Mouse (Mus musculus) erythroid progenitor cell, adult 5-6 weeks (primary cell): ENCODE measurements around the gene Slc17a7. TPM values are rescaled to one million over a fixed set of nuclear protein-coding genes. Genes with fewer than 3 reads are reported as not detected.

Experiments used
- total RNA-seq, 2 experiments: library from RNA; stranded (forward) in 1 of 2; stranded (reverse) in 1 of 2; fragments of 150-400 nt in 1 of 2; fragments of 186-747, 209-891 nt in 1 of 2; gene quantifications; 2 replicates each; pipeline versions ENCODE4 v1.2.3 to v1.2.4; 2015 to 2017; ENCODE audit warnings: low replicate concordance in 2 of 2

Slc17a7 gene
- total RNA-seq, 2 experiments from 2014 or later = not detected

Other genes starting within 250 kb of the Slc17a7 start
Only the 30 nearest of the 34 such genes appear.
- not detected in 2 replicates for gene Tsks, start 220.7 kb upstream of the Slc17a7 start, total RNA-seq (2015; ENCODE audit: low replicate concordance)
- not detected in 2 replicates for gene Tsks, start 220.7 kb upstream of the Slc17a7 start, total RNA-seq (2017; ENCODE audit: low replicate concordance)
- 1.1 TPM in 1 of 2 replicates, not detected in the other for gene Cpt1c, start 189.1 kb upstream of the Slc17a7 start, total RNA-seq (2015; ENCODE audit: low replicate concordance)
- 1.7 TPM in 1 of 2 replicates, not detected in the other for gene Cpt1c, start 189.1 kb upstream of the Slc17a7 start, total RNA-seq (2017; ENCODE audit: low replicate concordance)
- 17.3 and 28.9 TPM in 2 replicates for gene Prmt1, start 177.4 kb upstream of the Slc17a7 start, total RNA-seq (2015; ENCODE audit: low replicate concordance)
- 2.3 and 25.4 TPM in 2 replicates for gene Prmt1, start 177.4 kb upstream of the Slc17a7 start, total RNA-seq (2017; ENCODE audit: low replicate concordance)
- gene Irf3, start 166.3 kb upstream of the Slc17a7 start, total RNA-seq (2015; ENCODE audit: low replicate concordance) = 50.7 and 80.7 TPM in 2 replicates
- gene Irf3, start 166.3 kb upstream of the Slc17a7 start, total RNA-seq (2017; ENCODE audit: low replicate concordance) = 44.2 and 62.0 TPM in 2 replicates
- gene Bcl2l12, start 165.2 kb upstream of the Slc17a7 start, total RNA-seq (2015; ENCODE audit: low replicate concordance) = 6.3 and 10.1 TPM in 2 replicates
- gene Bcl2l12, start 165.2 kb upstream of the Slc17a7 start, total RNA-seq (2017; ENCODE audit: low replicate concordance) = 3.6 and 8.7 TPM in 2 replicates
- gene Scaf1, start 147.6 kb upstream of the Slc17a7 start, total RNA-seq (2015; ENCODE audit: low replicate concordance) = 20.9 and 30.2 TPM in 2 replicates
- 15.8 and 31.6 TPM in 2 replicates for gene Scaf1, start 147.6 kb upstream of the Slc17a7 start, total RNA-seq (2017; ENCODE audit: low replicate concordance)
- 15.9 and 24.1 TPM in 2 replicates for gene Rras, start 146.0 kb upstream of the Slc17a7 start, total RNA-seq (2015; ENCODE audit: low replicate concordance)
- 0.90 TPM in 1 of 2 replicates, not detected in the other for gene Rras, start 146.0 kb upstream of the Slc17a7 start, total RNA-seq (2017; ENCODE audit: low replicate concordance)
- gene Prr12, start 111.1 kb upstream of the Slc17a7 start, total RNA-seq (2015; ENCODE audit: low replicate concordance) = 3.6 and 6.7 TPM in 2 replicates
- gene Prr12, start 111.1 kb upstream of the Slc17a7 start, total RNA-seq (2017; ENCODE audit: low replicate concordance) = 0.13 and 0.23 TPM in 2 replicates
- gene Nosip, start 101.5 kb upstream of the Slc17a7 start, total RNA-seq (2015; ENCODE audit: low replicate concordance) = 24.5 and 30.6 TPM in 2 replicates
- 32.7 and 54.0 TPM in 2 replicates for gene Nosip, start 101.5 kb upstream of the Slc17a7 start, total RNA-seq (2017; ENCODE audit: low replicate concordance)
- gene Prrg2, start 101.3 kb upstream of the Slc17a7 start, total RNA-seq (2015; ENCODE audit: low replicate concordance) = 2.9 and 8.8 TPM in 2 replicates
- 0.91 and 6.8 TPM in 2 replicates for gene Prrg2, start 101.3 kb upstream of the Slc17a7 start, total RNA-seq (2017; ENCODE audit: low replicate concordance)
- gene Rcn3, start 71.7 kb upstream of the Slc17a7 start, total RNA-seq (2015; ENCODE audit: low replicate concordance) = 1.1 and 8.8 TPM in 2 replicates
- 1.9 and 4.0 TPM in 2 replicates for gene Rcn3, start 71.7 kb upstream of the Slc17a7 start, total RNA-seq (2017; ENCODE audit: low replicate concordance)
- 10.5 TPM in 2 replicates for gene Fcgrt, start 60.1 kb upstream of the Slc17a7 start, total RNA-seq (2015; ENCODE audit: low replicate concordance)
- 8.3 and 9.7 TPM in 2 replicates for gene Fcgrt, start 60.1 kb upstream of the Slc17a7 start, total RNA-seq (2017; ENCODE audit: low replicate concordance)
- 694 and 736 TPM in 2 replicates for gene Rps11, start 39.5 kb upstream of the Slc17a7 start, total RNA-seq (2015; ENCODE audit: low replicate concordance)
- 189 and 313 TPM in 2 replicates for gene Rps11, start 39.5 kb upstream of the Slc17a7 start, total RNA-seq (2017; ENCODE audit: low replicate concordance)
- gene Rpl13a, start 35.2 kb upstream of the Slc17a7 start, total RNA-seq (2015; ENCODE audit: low replicate concordance) = 918 and 1,040 TPM in 2 replicates
- gene Rpl13a, start 35.2 kb upstream of the Slc17a7 start, total RNA-seq (2017; ENCODE audit: low replicate concordance) = 765 and 800 TPM in 2 replicates
- gene Gm45713, start 27.7 kb upstream of the Slc17a7 start, total RNA-seq (2015; ENCODE audit: low replicate concordance) = not detected in 2 replicates
- gene Gm45713, start 27.7 kb upstream of the Slc17a7 start, total RNA-seq (2017; ENCODE audit: low replicate concordance) = 0.98 and 2.3 TPM in 2 replicates
- gene Flt3l, start 27.5 kb upstream of the Slc17a7 start, total RNA-seq (2015; ENCODE audit: low replicate concordance) = 3.6 and 17.2 TPM in 2 replicates
- gene Flt3l, start 27.5 kb upstream of the Slc17a7 start, total RNA-seq (2017; ENCODE audit: low replicate concordance) = 0.23 and 4.5 TPM in 2 replicates
- gene Pih1d1, start 9.6 kb upstream of the Slc17a7 start, total RNA-seq (2015; ENCODE audit: low replicate concordance) = 58.7 and 96.4 TPM in 2 replicates
- 6.8 and 8.7 TPM in 2 replicates for gene Pih1d1, start 9.6 kb upstream of the Slc17a7 start, total RNA-seq (2017; ENCODE audit: low replicate concordance)
- gene Aldh16a1, start 9.4 kb upstream of the Slc17a7 start, total RNA-seq (2015; ENCODE audit: low replicate concordance) = 24.5 and 29.3 TPM in 2 replicates
- 12.4 and 14.1 TPM in 2 replicates for gene Aldh16a1, start 9.4 kb upstream of the Slc17a7 start, total RNA-seq (2017; ENCODE audit: low replicate concordance)
- not detected in 2 replicates for gene Gfy, start 15.6 kb downstream of the Slc17a7 start, total RNA-seq (2015; ENCODE audit: low replicate concordance)
- not detected in 2 replicates for gene Gfy, start 15.6 kb downstream of the Slc17a7 start, total RNA-seq (2017; ENCODE audit: low replicate concordance)
- not detected in 2 replicates for gene Pth2, start 17.0 kb downstream of the Slc17a7 start, total RNA-seq (2015; ENCODE audit: low replicate concordance)
- not detected in 2 replicates for gene Pth2, start 17.0 kb downstream of the Slc17a7 start, total RNA-seq (2017; ENCODE audit: low replicate concordance)
- not detected in 2 replicates for gene Ccdc155, start 40.9 kb downstream of the Slc17a7 start, total RNA-seq (2015; ENCODE audit: low replicate concordance)
- gene Ccdc155, start 40.9 kb downstream of the Slc17a7 start, total RNA-seq (2017; ENCODE audit: low replicate concordance) = not detected in 2 replicates
- 6.3 and 8.6 TPM in 2 replicates for gene Dkkl1, start 48.2 kb downstream of the Slc17a7 start, total RNA-seq (2015; ENCODE audit: low replicate concordance)
- gene Dkkl1, start 48.2 kb downstream of the Slc17a7 start, total RNA-seq (2017; ENCODE audit: low replicate concordance) = 0.77 TPM in 1 of 2 replicates, not detected in the other
- not detected in 2 replicates for gene Tead2, start 51.8 kb downstream of the Slc17a7 start, total RNA-seq (2015; ENCODE audit: low replicate concordance)
- gene Tead2, start 51.8 kb downstream of the Slc17a7 start, total RNA-seq (2017; ENCODE audit: low replicate concordance) = not detected in 2 replicates
- 82.2 and 86.1 TPM in 2 replicates for gene Cd37, start 75.2 kb downstream of the Slc17a7 start, total RNA-seq (2015; ENCODE audit: low replicate concordance)
- gene Cd37, start 75.2 kb downstream of the Slc17a7 start, total RNA-seq (2017; ENCODE audit: low replicate concordance) = 21.1 and 54.8 TPM in 2 replicates
- gene Slc6a16, start 77.1 kb downstream of the Slc17a7 start, total RNA-seq (2015; ENCODE audit: low replicate concordance) = not detected in 2 replicates
- not detected in 2 replicates for gene Slc6a16, start 77.1 kb downstream of the Slc17a7 start, total RNA-seq (2017; ENCODE audit: low replicate concordance)
- not detected in 2 replicates for gene Slc6a21, start 113.6 kb downstream of the Slc17a7 start, total RNA-seq (2015; ENCODE audit: low replicate concordance)
- not detected in 2 replicates for gene Slc6a21, start 113.6 kb downstream of the Slc17a7 start, total RNA-seq (2017; ENCODE audit: low replicate concordance)
- gene Trpm4, start 169.8 kb downstream of the Slc17a7 start, total RNA-seq (2015; ENCODE audit: low replicate concordance) = not detected in 2 replicates
- not detected in 2 replicates for gene Trpm4, start 169.8 kb downstream of the Slc17a7 start, total RNA-seq (2017; ENCODE audit: low replicate concordance)
- not detected in 2 replicates for gene Hrc, start 171.3 kb downstream of the Slc17a7 start, total RNA-seq (2015; ENCODE audit: low replicate concordance)
- gene Hrc, start 171.3 kb downstream of the Slc17a7 start, total RNA-seq (2017; ENCODE audit: low replicate concordance) = not detected in 2 replicates
- not detected in 2 replicates for gene Ppfia3, start 203.1 kb downstream of the Slc17a7 start, total RNA-seq (2015; ENCODE audit: low replicate concordance)
- gene Ppfia3, start 203.1 kb downstream of the Slc17a7 start, total RNA-seq (2017; ENCODE audit: low replicate concordance) = not detected in 2 replicates
- gene Lin7b, start 206.6 kb downstream of the Slc17a7 start, total RNA-seq (2015; ENCODE audit: low replicate concordance) = not detected in 2 replicates
- gene Lin7b, start 206.6 kb downstream of the Slc17a7 start, total RNA-seq (2017; ENCODE audit: low replicate concordance) = not detected in 2 replicates